Mouse (Mus musculus) gastrocnemius, postnatal 10 days (tissue): ENCODE results near the gene Arid5b. TPM values are rescaled to one million over a fixed set of nuclear protein-coding genes. Genes with fewer than 3 reads are reported as not detected.
A peak's percentile ranks its signal among the peaks of the same experiment; 100 is the strongest.

Experiments
- DNase-seq: peaks from one replicate; pipeline ENCODE4 v3.0.0; 2021; ENCODE audit warnings: mixed read lengths
- long read RNA-seq, 2 experiments: library from polyadenylated mRNA; stranded (forward); transcript quantifications; one replicate each; pipeline ENCODE4 v2.0.0; 2021
- total RNA-seq, 2 experiments: library from RNA; stranded (reverse); gene quantifications; 2 replicates each; pipeline ENCODE4 v1.2.3; 2021

Arid5b gene
- total RNA-seq = 10 to 100 TPM; 24.8 to 30.5 TPM
- long read RNA-seq, experiment 1, partial matches to known transcripts = 0 of 8 reads
- long read RNA-seq, experiment 1, other reads (novel, unspliced or antisense) = 8 of 8 reads
- long read RNA-seq, experiment 2, partial matches to known transcripts = 0 of 9 reads
- long read RNA-seq, experiment 2, other reads (novel, unspliced or antisense) = 9 of 9 reads

GRCm38 (mm10) chr10:68278632-68279361 is at the start of gene Arid5b:
Gene Arid5b, minus strand, starts transcription at chr10:68278740.
- peak; percentile 29 for DNase-seq

GRCm38 (mm10) chr10:68325378-68325777 is 46.8 kb upstream of the Arid5b start:
- no peak for DNase-seq

- DNase-seq = no peak
Measured at GRCm38 (mm10) chr10:68324061-68324460, 45.5 kb upstream of the Arid5b start.

GRCm38 (mm10) chr10:68323167-68323566 is 44.6 kb upstream of the Arid5b start:
- DNase-seq = no peak

- DNase-seq = no peak
Measured at GRCm38 (mm10) chr10:68320986-68321385, 42.4 kb upstream of the Arid5b start.

- no peak for DNase-seq
Measured at GRCm38 (mm10) chr10:68320496-68320895, 42.0 kb upstream of the Arid5b start.

- DNase-seq = no peak
Measured at GRCm38 (mm10) chr10:68319438-68319837, 40.9 kb upstream of the Arid5b start.

GRCm38 (mm10) chr10:68318438-68318979 is 40.0 kb upstream of the Arid5b start:
- DNase-seq = no peak

- DNase-seq = no peak
Measured at GRCm38 (mm10) chr10:68312734-68313133, 34.2 kb upstream of the Arid5b start.

GRCm38 (mm10) chr10:68301013-68301412 is 22.5 kb upstream of the Arid5b start:
- DNase-seq = no peak

GRCm38 (mm10) chr10:68289465-68289864 is 10.9 kb upstream of the Arid5b start:
- no peak for DNase-seq

GRCm38 (mm10) chr10:68282466-68283391 is 4.2 kb upstream of the Arid5b start:
- peak; percentile 73 for DNase-seq

- DNase-seq = no peak
Measured at GRCm38 (mm10) chr10:68281775-68282106, 3.2 kb upstream of the Arid5b start.

GRCm38 (mm10) chr10:68281076-68281774 is 2.7 kb upstream of the Arid5b start:
- no peak for DNase-seq

GRCm38 (mm10) chr10:68279516-68280501 is 1.3 kb upstream of the Arid5b start:
- peak; percentile 62 for DNase-seq

GRCm38 (mm10) chr10:68277671-68278151 is 829 bp downstream of the Arid5b start:
- peak; percentile 27 for DNase-seq

- DNase-seq = peak; percentile 58
Measured at GRCm38 (mm10) chr10:68276976-68277441, 1.5 kb downstream of the Arid5b start.

- DNase-seq = peak; percentile 64
Measured at GRCm38 (mm10) chr10:68276350-68276975, 2.1 kb downstream of the Arid5b start.

- no peak for DNase-seq
Measured at GRCm38 (mm10) chr10:68274900-68275760, 3.4 kb downstream of the Arid5b start.
